Mouse (Mus musculus): Measurements from ENCODE around the gene Hebp2. TPM values are rescaled to one million over a fixed set of nuclear protein-coding genes. Genes with fewer than 3 reads are reported as not detected.

Gene Hebp2
- 0.82 TPM for polyA plus RNA-seq (2014; fragmentation: Illumina TruSeq; extraction: RNeasy Lipid Tissue Mini Kit (QIAGEN cat#74804); ENCODE audit: low replicate concordance)

DNA sequence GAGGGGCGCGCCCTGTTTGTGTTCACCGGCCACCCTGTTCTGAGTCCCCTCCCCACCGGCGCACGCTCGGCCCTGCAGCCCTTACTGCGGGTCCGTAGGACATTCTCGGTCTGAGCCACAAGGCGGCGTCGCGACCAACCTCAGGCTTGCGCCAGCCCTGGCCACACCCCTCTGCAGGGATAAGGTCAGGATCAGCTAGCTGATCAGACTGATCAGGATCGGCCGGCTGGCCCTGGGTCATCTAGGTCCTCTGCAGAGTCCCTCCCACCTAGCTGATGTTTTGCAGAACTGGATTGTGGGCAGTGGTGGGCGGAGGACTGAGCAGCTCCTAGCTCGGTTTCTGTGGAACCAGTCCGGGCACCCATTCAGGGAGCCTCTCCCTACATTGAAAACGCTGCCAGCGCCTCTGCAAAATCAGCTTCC, at the start of gene Hebp2:
Gene Hebp2 (minus strand): TSS at position 264 of the 423 bp plus-strand sequence.

Other genes with a start within 250 kb of the Hebp2 start
- gene Nhsl1, start 227.1 kb downstream of the Hebp2 start, polyA plus RNA-seq (2014; fragmentation: Illumina TruSeq; extraction: RNeasy Lipid Tissue Mini Kit (QIAGEN cat#74804); ENCODE audit: low replicate concordance): 25.2 TPM
- 5.0 TPM for gene Arfgef3, start 197.9 kb upstream of the Hebp2 start, polyA plus RNA-seq (2014; fragmentation: Illumina TruSeq; extraction: RNeasy Lipid Tissue Mini Kit (QIAGEN cat#74804); ENCODE audit: low replicate concordance)
- not detected for gene Gm4922, start 240.7 kb upstream of the Hebp2 start, polyA plus RNA-seq (2014; fragmentation: Illumina TruSeq; extraction: RNeasy Lipid Tissue Mini Kit (QIAGEN cat#74804); ENCODE audit: low replicate concordance)